Mouse (Mus musculus) layer of hippocampus, adult 2 months (tissue): ENCODE measurements at regions not wholly inside any gene's neighbourhood (a gene's known extent, or its start where the extent isn't known, plus 50 kb on each side); places are given as distances from the start of the nearest gene placed in this dataset.
"Not testable (repeated sequence)": the region's sequence is repeated elsewhere in the genome, so short reads cannot be mapped to it uniquely, and the experiment has no call there.

Experiments
- DNase-seq, 2 experiments: peaks; one replicate each; pipeline ENCODE4 v3.0.0; 2022; ENCODE audit warnings: low spot score in 2 of 2
- H3K27ac ChIP-seq: fragments of 200-600 bp; 2 replicates; pipeline ENCODE4 v1.8.1; 2022
- H3K4me3 ChIP-seq: fragments of 200-600 bp; 2 replicates; pipeline ENCODE4 v1.8.1; 2022; ENCODE audit warnings: mild to moderate bottlenecking
- CTCF ChIP-seq: fragments of 200-600 bp; conservative IDR thresholded peaks from 2 replicates; pipeline ENCODE4 v1.8.1; 2022; ENCODE audit warnings: antibody characterized with exemption, mild to moderate bottlenecking, moderate library complexity

GRCm38 (mm10) chr13:20039590-20039989 is 50.8 kb upstream of the Elmo1 start:
- H3K4me3 ChIP-seq = no peak overlapping the region
- TF ChIP-seq CTCF = no peak
- H3K27ac ChIP-seq = no peak overlapping the region
- DNase-seq = no peak

GRCm38 (mm10) chr13:20038463-20038862 is 51.9 kb upstream of the Elmo1 start:
- peak; percentile 95 for TF ChIP-seq CTCF
- DNase-seq = peak; percentile 13 to 48
- H3K27ac ChIP-seq = no peak overlapping the region
- H3K4me3 ChIP-seq = no peak overlapping the region

DNA sequence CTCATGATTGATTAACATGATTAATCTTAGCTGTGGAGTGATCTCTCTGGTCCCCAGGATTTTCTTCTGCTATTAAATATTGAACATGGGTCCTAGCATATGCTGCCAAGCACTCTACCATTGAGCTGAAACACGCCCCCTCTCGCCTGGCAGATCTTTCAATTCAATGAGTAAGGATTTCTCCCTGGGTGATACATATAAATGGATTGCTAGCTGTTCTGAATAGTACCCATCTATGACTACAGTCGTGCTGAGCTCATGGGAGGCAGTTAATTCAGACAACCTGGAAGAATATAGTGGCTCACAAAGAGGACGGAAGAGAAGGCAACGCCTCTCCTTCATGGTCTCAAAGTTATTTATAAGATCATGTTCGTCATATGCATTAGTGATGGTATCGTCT is 53.0 kb upstream of the Elmo1 start:
- TF ChIP-seq CTCF = no peak
- Histone ChIP-seq H3K4me3 (no peak overlapping the region), H3K27ac (no peak overlapping the region)
- no peak for DNase-seq

DNA sequence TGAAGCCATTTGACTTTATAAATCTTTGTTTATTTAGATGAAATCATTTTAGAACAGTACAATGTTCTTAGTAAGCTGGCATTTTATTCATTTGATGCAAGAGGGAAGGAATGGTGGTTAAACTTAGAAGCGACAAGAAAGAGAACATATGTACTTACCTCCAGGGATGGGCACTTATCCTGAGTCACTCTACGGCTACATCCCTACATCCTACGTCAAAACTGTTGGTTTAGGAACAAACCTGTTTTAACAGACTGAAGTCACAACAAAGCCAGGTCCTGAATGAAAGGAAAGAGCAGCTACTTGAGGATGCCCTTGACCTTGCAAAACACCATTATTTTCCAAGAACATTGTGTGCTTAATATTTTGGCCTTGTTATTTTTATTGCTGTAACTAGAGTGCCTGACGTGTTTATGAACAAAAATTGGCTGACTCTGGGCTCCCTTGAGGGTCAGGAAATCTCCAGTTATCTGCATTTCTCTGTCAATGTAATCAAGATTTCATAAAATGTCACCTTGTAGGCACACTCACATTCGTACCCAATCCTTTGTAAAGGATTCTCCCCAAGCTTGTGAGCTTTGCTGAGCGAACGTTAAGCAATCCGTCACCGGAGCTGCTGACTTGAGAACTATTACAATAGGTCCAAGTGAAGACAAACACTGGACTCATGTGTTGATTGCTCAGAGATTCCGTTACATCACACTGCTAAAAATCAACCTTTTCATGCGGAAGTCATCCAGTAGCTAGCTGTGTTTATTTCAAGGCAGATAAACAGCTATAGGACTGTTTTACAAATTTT is 56.3 kb upstream of the Elmo1 start:
- no peak overlapping the region for H3K4me3 ChIP-seq
- DNase-seq = no peak
- TF ChIP-seq CTCF = no peak

DNA sequence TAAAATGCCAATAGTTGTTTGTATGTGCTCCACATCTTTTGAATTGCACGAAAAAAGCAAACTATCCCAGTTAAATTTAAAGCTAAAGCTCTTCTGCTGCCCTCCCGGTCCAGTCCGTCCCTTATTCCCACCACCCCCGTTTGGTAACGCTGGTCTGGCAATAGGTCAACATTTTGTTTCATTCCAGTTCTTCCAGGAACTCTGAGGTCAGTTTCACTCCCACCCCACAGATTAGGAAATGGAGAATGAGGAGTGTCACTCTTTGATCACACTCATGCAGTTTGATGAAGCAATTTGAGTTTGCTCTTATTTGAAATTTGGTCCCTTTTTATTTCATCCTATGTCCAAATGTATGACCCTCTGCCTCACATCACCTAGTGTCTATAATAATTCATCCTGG is 58.7 kb upstream of the Elmo1 start:
- no peak for TF ChIP-seq CTCF

More for the DNA sequence above, 56.3 kb upstream of the Elmo1 start:
- H3K27ac ChIP-seq = no peak overlapping the region

GRCm38 (mm10) chr13:20031082-20031481 is 59.3 kb upstream of the Elmo1 start:
- Histone ChIP-seq H3K27ac (no peak overlapping the region), H3K4me3 (no peak overlapping the region)
- TF ChIP-seq CTCF = no peak
- no peak for DNase-seq

More for the DNA sequence above, 58.7 kb upstream of the Elmo1 start:
- H3K27ac ChIP-seq = no peak overlapping the region
- DNase-seq = no peak
- no peak overlapping the region for H3K4me3 ChIP-seq

- TF ChIP-seq CTCF = no peak
- Histone ChIP-seq H3K27ac (no peak overlapping the region), H3K4me3 (no peak overlapping the region)
- DNase-seq = no peak
These were observed 63.8 kb upstream of the Elmo1 start for GRCm38 (mm10) chr13:20026612-20027011.

DNA sequence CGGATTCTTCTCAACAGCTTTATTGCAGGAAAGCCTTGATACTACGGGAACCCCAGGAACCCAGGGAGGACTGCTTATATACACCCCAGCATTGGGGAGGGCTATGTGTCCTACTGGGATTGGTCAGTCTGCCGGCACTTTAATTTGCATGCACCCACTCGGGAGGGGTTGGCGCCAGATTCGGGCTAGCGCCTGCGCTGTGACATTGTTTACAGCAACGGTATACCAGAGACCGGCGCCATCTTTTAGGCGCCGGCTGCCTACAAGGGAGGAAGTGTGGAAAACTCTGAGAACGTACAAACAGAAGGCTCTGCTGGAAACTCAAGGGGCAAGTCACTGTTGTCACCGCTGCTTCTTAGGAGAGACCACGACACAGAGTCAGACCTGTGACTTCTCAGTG is 73.9 kb upstream of the Elmo1 start:
- H3K4me3 ChIP-seq, DNase-seq: not testable (repeated sequence)

DNA sequence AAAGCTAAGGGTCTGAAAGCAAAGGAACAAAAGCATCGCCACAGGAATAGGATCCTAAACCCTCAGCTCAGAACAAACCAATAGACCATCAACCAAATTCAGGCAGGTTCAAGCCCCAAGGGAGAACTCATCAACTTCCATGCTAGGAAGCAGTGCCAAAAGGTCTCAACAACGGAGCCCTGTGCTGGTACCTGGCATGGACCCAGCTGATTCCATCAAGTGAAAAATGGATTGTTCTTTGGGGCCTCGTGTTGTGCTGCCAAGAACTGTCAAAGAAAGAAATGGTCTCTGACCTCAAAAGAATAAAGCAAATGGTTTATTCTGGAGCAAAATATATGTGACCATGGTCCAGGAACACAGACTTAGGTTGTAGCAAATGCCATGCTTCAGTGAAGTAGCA is 77.8 kb upstream of the Elmo1 start:
- DNase-seq = peak in 1 of 2 experiments; percentile 9
- Histone ChIP-seq H3K4me3 (no peak overlapping the region), H3K27ac (no peak overlapping the region)
- no peak for TF ChIP-seq CTCF

More for the DNA sequence above, 73.9 kb upstream of the Elmo1 start:
- H3K27ac ChIP-seq = not testable (repeated sequence)

- TF ChIP-seq CTCF = no peak
- no peak overlapping the region for H3K27ac ChIP-seq
- no peak overlapping the region for H3K4me3 ChIP-seq
- DNase-seq = no peak
These were observed 81.2 kb upstream of the Elmo1 start for GRCm38 (mm10) chr13:20009164-20009563.

- H3K27ac ChIP-seq = no peak overlapping the region
- H3K4me3 ChIP-seq = no peak overlapping the region
- DNase-seq = no peak
- no peak for TF ChIP-seq CTCF
These were observed 82.8 kb upstream of the Elmo1 start for GRCm38 (mm10) chr13:20007561-20007960.

- H3K27ac ChIP-seq = no peak overlapping the region
- DNase-seq = no peak
- no peak overlapping the region for H3K4me3 ChIP-seq
- no peak for TF ChIP-seq CTCF
These were observed 92.8 kb upstream of the Elmo1 start for GRCm38 (mm10) chr13:19997606-19998005.

DNA sequence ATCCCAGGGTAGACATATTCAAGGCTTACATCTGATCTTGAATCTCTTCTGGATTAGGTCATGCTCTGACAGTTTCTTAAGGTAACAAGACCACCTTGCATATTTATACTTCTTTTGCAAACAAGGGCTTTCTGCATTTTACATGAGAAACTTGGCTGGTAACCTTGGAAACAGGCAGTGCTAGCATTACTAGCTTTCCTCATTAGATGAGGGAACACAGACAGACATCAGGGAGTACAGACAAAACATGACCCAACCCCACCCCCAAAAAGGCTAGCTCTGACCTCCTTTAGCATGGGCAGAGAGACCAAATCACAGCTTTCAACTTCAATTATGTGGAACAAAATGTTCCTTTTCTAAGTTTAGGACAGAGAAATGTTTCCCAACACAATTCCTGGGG is 114.8 kb upstream of the Elmo1 start:
- no peak for TF ChIP-seq CTCF
- Histone ChIP-seq H3K4me3 (no peak overlapping the region), H3K27ac (no peak overlapping the region)
- DNase-seq = no peak

DNA sequence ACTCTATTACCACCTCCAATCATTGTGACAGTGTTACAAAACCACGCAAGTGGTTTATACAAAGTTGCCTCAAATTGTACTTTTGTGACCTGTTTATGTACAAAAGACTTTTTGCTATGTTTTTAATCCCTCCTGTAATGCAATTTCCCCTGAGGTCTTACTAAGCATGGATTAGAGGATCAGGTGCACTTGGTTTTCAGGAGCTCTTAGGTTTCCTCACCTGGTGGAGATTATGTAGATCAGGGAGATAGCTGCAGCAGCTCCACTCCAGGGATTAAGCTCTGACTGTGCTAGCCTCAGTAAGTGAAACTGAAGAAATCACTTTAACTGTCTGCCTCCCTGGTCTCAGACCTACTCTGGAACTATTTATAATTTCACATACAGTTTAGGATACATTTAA is 123.8 kb upstream of the Elmo1 start:
- Histone ChIP-seq H3K4me3 (no peak overlapping the region), H3K27ac (no peak overlapping the region)
- TF ChIP-seq CTCF = no peak
- no peak for DNase-seq
